Mouse (Mus musculus) mouse embryonic stem cell (cell line): Measurements from ENCODE around the gene Ankrd27.

Experiments used
- in situ Hi-C, 2 experiments: fragments of 300-500 bp; cut with MboI; formaldehyde crosslinking; loops; 1 replicate in 1 of 2; 3 replicates in 1 of 2; pipeline ENCODE4 v1.14.3; 2019 to 2020; ENCODE audit warnings: low sequenced_read_pairs in 2 of 2, low pct_unique_long_range_greater_than_20kb in 1 of 2, mixed read lengths in 1 of 2; ENCODE audit not compliant: unreplicated experiment in 1 of 2

The Ankrd27 gene

GRCm38 (mm10) chr7:35668066-35669041, 82.3 kb downstream of the Ankrd27 start:
- in situ Hi-C loops, result no loop called here

- in situ Hi-C loops, result no loop called here
These were observed 92.9 kb downstream of the Ankrd27 start for GRCm38 (mm10) chr7:35678976-35679375.

GRCm38 (mm10) chr7:35681559-35681958, 95.5 kb downstream of the Ankrd27 start:
- in situ Hi-C loops, result no loop called here

- in situ Hi-C loops, result no loop called here
These were observed 97.5 kb downstream of the Ankrd27 start for GRCm38 (mm10) chr7:35683409-35684122.

- in situ Hi-C loops, result no loop called here
These were observed 100.2 kb downstream of the Ankrd27 start for GRCm38 (mm10) chr7:35686216-35686615.

- in situ Hi-C loops, result no loop called here
These were observed 100.7 kb downstream of the Ankrd27 start for GRCm38 (mm10) chr7:35686756-35687155.

GRCm38 (mm10) chr7:35687229-35687628, 101.2 kb downstream of the Ankrd27 start:
- in situ Hi-C loops, result no loop called here

- in situ Hi-C loops, result no loop called here
These were observed 102.2 kb downstream of the Ankrd27 start for GRCm38 (mm10) chr7:35688276-35688675.
